Mouse (Mus musculus) ES-E14 (cell line): ENCODE data around the gene Slc16a9.

Experiments
- CHD2 ChIP-seq: IDR thresholded peaks from 2 replicates; pipeline ENCODE4 v1.6.1; 2014; ENCODE audit warnings: mild to moderate bottlenecking, low read depth, low read length, inconsistent platforms
- HCFC1 ChIP-seq: IDR thresholded peaks from 2 replicates; pipeline ENCODE4 v1.6.1; 2012; ENCODE audit warnings: low read length, inconsistent platforms, borderline replicate concordance; ENCODE audit not compliant: insufficient read depth
- ZC3H11A ChIP-seq: IDR thresholded peaks from 2 replicates; pipeline ENCODE4 v1.6.1; 2012; ENCODE audit warnings: low read depth, mild to moderate bottlenecking, inconsistent platforms, low read length, borderline replicate concordance
- ZNF384 ChIP-seq: IDR thresholded peaks from 2 replicates; pipeline ENCODE4 v1.6.1; 2012; ENCODE audit warnings: low read depth, low read length, inconsistent platforms

DNA sequence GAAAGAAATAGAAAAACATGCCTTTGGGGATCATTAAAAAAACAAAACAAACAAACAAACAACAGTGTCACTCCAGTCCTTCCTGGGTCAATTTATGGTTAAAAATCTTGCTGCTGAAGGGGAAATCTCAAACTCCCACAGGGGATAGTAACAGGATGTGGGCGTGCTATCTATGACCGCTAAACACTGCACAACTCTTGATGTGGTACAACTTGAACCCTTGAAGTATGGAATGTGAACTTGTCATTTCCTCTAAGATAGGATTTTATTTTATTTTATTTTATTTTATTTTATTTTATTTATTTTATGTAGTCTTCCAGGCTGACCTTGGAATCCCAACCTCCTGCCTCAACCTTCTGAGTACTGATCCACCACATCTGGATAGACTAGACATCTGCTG is 54.2 kb downstream of the Slc16a9 start:
- TF ChIP-seq ZNF384: no peak
- TF ChIP-seq HCFC1: no peak
- TF ChIP-seq ZC3H11A: no peak
- TF ChIP-seq CHD2: no peak
